Mouse (Mus musculus) left cerebral cortex, postnatal 4 days (tissue): ENCODE measurements around the gene A630095E13Rik. TPM values are rescaled to one million over a fixed set of nuclear protein-coding genes. Genes with fewer than 3 reads are reported as not detected.
"Not testable (repeated sequence)": the region's sequence is repeated elsewhere in the genome, so short reads cannot be mapped to it uniquely, and the experiment has no call there.

ENCODE experiments used
- DNase-seq: peaks from one replicate; pipeline ENCODE4 v3.0.0-alpha.2; 2022
- intact Hi-C: fragments of 180-260 bp; cut with DNase I; formaldehyde crosslinking; loops from one replicate; pipeline ENCODE4 v1.15.1; 2025
- total RNA-seq, 2 experiments: library from RNA; stranded (reverse); gene quantifications; 2 replicates each; pipeline ENCODE4 v1.2.3; 2021

A630095E13Rik gene
- total RNA-seq = not detected

- intact Hi-C loops, DNase-seq: not testable (repeated sequence)
Observed at GRCm38 (mm10) chr9:36643276-36643675, at the start of gene A630095E13Rik. Gene A630095E13Rik (minus strand): TSS chr9:36643376.

DNA sequence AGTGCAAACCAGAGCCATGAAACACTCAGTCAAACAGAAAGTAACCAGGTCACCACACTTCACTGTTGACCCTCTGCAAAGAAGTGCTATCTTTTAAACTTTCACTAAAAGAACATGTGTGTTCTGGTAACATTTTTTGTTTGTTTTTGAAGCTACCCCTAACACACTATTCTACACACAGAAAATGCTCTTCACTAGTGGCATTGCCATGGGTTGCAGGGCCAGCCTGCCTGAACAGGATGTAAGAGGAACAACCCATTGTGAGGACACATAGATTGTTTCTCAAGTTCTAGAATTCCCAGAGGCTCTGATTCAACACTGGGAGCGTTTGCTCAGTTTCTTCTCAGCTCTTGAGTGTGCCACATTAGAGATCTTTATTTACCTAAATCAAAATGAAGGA is 49.7 kb upstream of the A630095E13Rik start, which contains the start of gene Acrv1:
Acrv1 (plus strand) TSS at position 301 of the 400 bp plus-strand sequence.
- no peak for DNase-seq
- intact Hi-C loops = no loop called here

DNA sequence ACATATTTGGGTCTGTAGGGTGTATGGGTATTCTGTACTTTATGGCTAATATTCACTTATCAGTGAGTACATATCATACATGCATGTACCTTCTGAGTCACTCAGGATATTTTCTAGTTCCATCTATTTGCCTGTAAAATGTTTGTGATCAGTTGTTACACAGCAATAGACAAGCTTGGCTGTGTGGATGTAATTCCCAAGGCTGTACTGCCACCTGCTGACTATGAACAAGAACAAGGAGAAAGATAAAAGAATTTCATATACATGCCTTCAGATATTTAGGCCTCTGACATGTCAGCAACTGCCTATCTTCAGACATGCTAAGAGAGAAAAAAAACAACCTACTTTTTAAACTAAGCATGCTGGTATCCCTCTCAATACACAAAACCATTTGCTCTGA is 44.2 kb upstream of the A630095E13Rik start:
- DNase-seq = no peak
- intact Hi-C loops = no loop called here

- intact Hi-C loops = no loop called here
- DNase-seq = no peak
Observed at GRCm38 (mm10) chr9:36681424-36681823, 38.2 kb upstream of the A630095E13Rik start.

Other genes starting within 250 kb of the A630095E13Rik start
- not detected for gene Gm7257, start 211.5 kb downstream of the A630095E13Rik start, total RNA-seq
- gene Gm9513, start 167.7 kb downstream of the A630095E13Rik start, total RNA-seq = not detected
- not detected for gene Gm5615, start 101.4 kb downstream of the A630095E13Rik start, total RNA-seq
- gene Gm17689, start 60.7 kb downstream of the A630095E13Rik start, total RNA-seq = not detected
- not detected for gene Acrv1, start 49.8 kb upstream of the A630095E13Rik start, total RNA-seq
- 1 to 10 TPM; 4.1 to 5.6 TPM for gene Chek1, start 83.7 kb upstream of the A630095E13Rik start, total RNA-seq
- 10 to 100 TPM; 83.1 to 84.4 TPM for gene Stt3a, start 124.3 kb upstream of the A630095E13Rik start, total RNA-seq
- 100 to 1,000 TPM; 125 to 132 TPM for gene Ei24, start 154.0 kb upstream of the A630095E13Rik start, total RNA-seq
- gene Fez1, start 178.5 kb upstream of the A630095E13Rik start, total RNA-seq = 100 to 1,000 TPM; 365 to 373 TPM